Mouse (Mus musculus) spleen, adult 2 months (tissue): Measurements from ENCODE around the gene Phkb.

Source experiments
- CTCF ChIP-seq: fragments of 200-500 bp; IDR thresholded peaks from 2 replicates; pipeline ENCODE4 v1.5.1; 2011; ENCODE audit warnings: mild to moderate bottlenecking, inconsistent platforms; ENCODE audit not compliant: insufficient read depth, insufficient read length, insufficient replicate concordance; ENCODE audit errors: extremely low read depth
- POLR2A ChIP-seq: fragments of 200-500 bp; IDR thresholded peaks from 2 replicates; pipeline ENCODE4 v1.6.1; 2011; ENCODE audit warnings: low read depth, low read length, inconsistent platforms

DNA sequence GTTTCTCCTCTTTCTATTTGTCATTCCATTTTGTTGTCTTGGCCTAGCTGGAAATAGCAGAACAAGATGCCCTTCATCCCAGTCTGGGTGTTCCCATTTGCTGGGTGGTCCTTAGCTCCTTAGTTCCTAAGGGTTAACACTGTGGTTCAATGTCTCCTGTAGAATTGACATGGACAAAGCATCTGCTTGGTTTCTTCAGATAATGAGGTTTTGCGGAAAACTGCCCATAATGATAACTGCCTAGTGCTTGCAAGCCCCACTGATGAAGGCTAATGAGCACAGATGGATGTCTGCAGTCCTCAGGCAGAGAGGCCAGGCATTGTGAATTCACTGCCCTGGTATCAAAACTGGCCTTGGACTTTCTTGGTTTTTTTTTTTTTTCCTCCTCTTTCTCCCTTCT lies 155.2 kb downstream of the Phkb start:
- no peak for TF ChIP-seq POLR2A
- no peak for TF ChIP-seq CTCF
